Mouse (Mus musculus): ENCODE measurements at regions not wholly inside any gene's neighbourhood (a gene's known extent, or its start where the extent isn't known, plus 50 kb on each side); places are given as distances from the start of the nearest gene placed in this dataset.
"Not testable (repeated sequence)": the region's sequence is repeated elsewhere in the genome, so short reads cannot be mapped to it uniquely, and the experiment has no call there.

- not testable (repeated sequence) for ATAC-seq; H3K9me3 ChIP-seq (ENCODE audit: control insufficient read depth, low read length); H3K36me3 ChIP-seq (ENCODE audit: control insufficient read depth, insufficient read depth, low read length); H3K27ac ChIP-seq (ENCODE audit: low read depth, low read length); H3K27me3 ChIP-seq (replicated peaks; ENCODE audit: control insufficient read depth, insufficient read depth, low read length); H3K4me1 ChIP-seq (ENCODE audit: control insufficient read depth, insufficient read depth, low read depth, low read length); H3K9ac ChIP-seq (ENCODE audit: low read depth, low read length); H3K4me3 ChIP-seq (ENCODE audit: low read length); H3K4me2 ChIP-seq (ENCODE audit: low read length)
- 94% methylated on average over 11 of the region's 11 CpGs for WGBS
These were observed 342.7 kb upstream of the Ngly1 start for GRCm38 (mm10) chr14:15906429-15906828.

- H3K36me3 ChIP-seq (ENCODE audit: control insufficient read depth, insufficient read depth, low read length); H3K9ac ChIP-seq (ENCODE audit: low read depth, low read length); H3K27me3 ChIP-seq (replicated peaks; ENCODE audit: control insufficient read depth, insufficient read depth, low read length); H3K27ac ChIP-seq (ENCODE audit: low read depth, low read length); H3K4me1 ChIP-seq (ENCODE audit: control insufficient read depth, insufficient read depth, low read depth, low read length); H3K4me2 ChIP-seq (ENCODE audit: low read length); H3K9me3 ChIP-seq (ENCODE audit: control insufficient read depth, low read length); H3K4me3 ChIP-seq (ENCODE audit: low read length); ATAC-seq: not testable (repeated sequence)
- 69% methylated on average over 4 of the region's 4 CpGs for WGBS
These were observed 335.9 kb upstream of the Ngly1 start for GRCm38 (mm10) chr14:15913206-15913605.

- WGBS: 91% methylated on average over 3 of the region's 3 CpGs
- no peak for ATAC-seq
- Histone ChIP-seq H3K27ac (ENCODE audit: low read depth, low read length) (no peak overlapping the region), H3K36me3 (ENCODE audit: control insufficient read depth, insufficient read depth, low read length) (no peaks in the 10 kb centered on the region), H3K9me3 (ENCODE audit: control insufficient read depth, low read length) (no peaks in the 10 kb centered on the region), H3K4me3 (ENCODE audit: low read length) (no peak overlapping the region), H3K9ac (ENCODE audit: low read depth, low read length) (no peak overlapping the region), H3K27me3 (replicated peaks; ENCODE audit: control insufficient read depth, insufficient read depth, low read length) (no peaks in the 10 kb centered on the region), H3K4me1 (ENCODE audit: control insufficient read depth, insufficient read depth, low read depth, low read length) (no peaks in the 10 kb centered on the region), H3K4me2 (ENCODE audit: low read length) (no peak overlapping the region)
These were observed 334.9 kb upstream of the Ngly1 start for GRCm38 (mm10) chr14:15914176-15914575.

- not testable (repeated sequence) for H3K27me3 ChIP-seq (replicated peaks; ENCODE audit: control insufficient read depth, insufficient read depth, low read length); H3K27ac ChIP-seq (ENCODE audit: low read depth, low read length); H3K36me3 ChIP-seq (ENCODE audit: control insufficient read depth, insufficient read depth, low read length); H3K9me3 ChIP-seq (ENCODE audit: control insufficient read depth, low read length); H3K4me1 ChIP-seq (ENCODE audit: control insufficient read depth, insufficient read depth, low read depth, low read length); H3K4me3 ChIP-seq (ENCODE audit: low read length); ATAC-seq; H3K4me2 ChIP-seq (ENCODE audit: low read length); H3K9ac ChIP-seq (ENCODE audit: low read depth, low read length)
- 86% methylated on average over 3 of the region's 3 CpGs for WGBS
These were observed 324.4 kb upstream of the Ngly1 start for GRCm38 (mm10) chr14:15924676-15925075.

- no peaks in the 10 kb centered on the region for H3K4me1 ChIP-seq (ENCODE audit: control insufficient read depth, insufficient read depth, low read depth, low read length)
- H3K4me2 ChIP-seq (ENCODE audit: low read length): no peak overlapping the region
- ATAC-seq: no peak
- H3K27me3 ChIP-seq (replicated peaks; ENCODE audit: control insufficient read depth, insufficient read depth, low read length): no peaks in the 10 kb centered on the region
- H3K27ac ChIP-seq (ENCODE audit: low read depth, low read length): no peak overlapping the region
- no peak overlapping the region for H3K9ac ChIP-seq (ENCODE audit: low read depth, low read length)
- no peak overlapping the region for H3K4me3 ChIP-seq (ENCODE audit: low read length)
- no peaks in the 10 kb centered on the region for H3K9me3 ChIP-seq (ENCODE audit: control insufficient read depth, low read length)
- H3K36me3 ChIP-seq (ENCODE audit: control insufficient read depth, insufficient read depth, low read length): no peaks in the 10 kb centered on the region
These were observed 314.4 kb upstream of the Ngly1 start for GRCm38 (mm10) chr14:15934729-15935128.

- Histone ChIP-seq H3K9me3 (ENCODE audit: control insufficient read depth, low read length) (no peaks in the 10 kb centered on the region), H3K27ac (ENCODE audit: low read depth, low read length) (no peak overlapping the region), H3K36me3 (ENCODE audit: control insufficient read depth, insufficient read depth, low read length) (no peaks in the 10 kb centered on the region), H3K9ac (ENCODE audit: low read depth, low read length) (no peak overlapping the region), H3K4me2 (ENCODE audit: low read length) (no peak overlapping the region), H3K4me3 (ENCODE audit: low read length) (no peak overlapping the region), H3K4me1 (ENCODE audit: control insufficient read depth, insufficient read depth, low read depth, low read length) (no peaks in the 10 kb centered on the region), H3K27me3 (replicated peaks; ENCODE audit: control insufficient read depth, insufficient read depth, low read length) (no peaks in the 10 kb centered on the region)
- ATAC-seq: no peak
These were observed 278.8 kb upstream of the Ngly1 start for GRCm38 (mm10) chr14:15970321-15970720.

GRCm38 (mm10) chr14:15970767-15971166 lies 278.3 kb upstream of the Ngly1 start:
- H3K9ac ChIP-seq (ENCODE audit: low read depth, low read length): no peak overlapping the region
- H3K4me1 ChIP-seq (ENCODE audit: control insufficient read depth, insufficient read depth, low read depth, low read length): no peaks in the 10 kb centered on the region
- H3K36me3 ChIP-seq (ENCODE audit: control insufficient read depth, insufficient read depth, low read length): no peaks in the 10 kb centered on the region
- no peak overlapping the region for H3K27ac ChIP-seq (ENCODE audit: low read depth, low read length)
- ATAC-seq: no peak
- H3K9me3 ChIP-seq (ENCODE audit: control insufficient read depth, low read length): no peaks in the 10 kb centered on the region
- no peaks in the 10 kb centered on the region for H3K27me3 ChIP-seq (replicated peaks; ENCODE audit: control insufficient read depth, insufficient read depth, low read length)
- H3K4me2 ChIP-seq (ENCODE audit: low read length): no peak overlapping the region
- no peak overlapping the region for H3K4me3 ChIP-seq (ENCODE audit: low read length)

GRCm38 (mm10) chr14:15971306-15971705 lies 277.8 kb upstream of the Ngly1 start:
- no peaks in the 10 kb centered on the region for H3K4me1 ChIP-seq (ENCODE audit: control insufficient read depth, insufficient read depth, low read depth, low read length)
- H3K9ac ChIP-seq (ENCODE audit: low read depth, low read length): no peak overlapping the region
- H3K4me2 ChIP-seq (ENCODE audit: low read length): no peak overlapping the region
- no peaks in the 10 kb centered on the region for H3K9me3 ChIP-seq (ENCODE audit: control insufficient read depth, low read length)
- H3K4me3 ChIP-seq (ENCODE audit: low read length): no peak overlapping the region
- H3K27me3 ChIP-seq (replicated peaks; ENCODE audit: control insufficient read depth, insufficient read depth, low read length): no peaks in the 10 kb centered on the region
- no peak for ATAC-seq
- H3K36me3 ChIP-seq (ENCODE audit: control insufficient read depth, insufficient read depth, low read length): no peaks in the 10 kb centered on the region
- H3K27ac ChIP-seq (ENCODE audit: low read depth, low read length): no peak overlapping the region

- no peaks in the 10 kb centered on the region for H3K9me3 ChIP-seq (ENCODE audit: control insufficient read depth, low read length)
- H3K9ac ChIP-seq (ENCODE audit: low read depth, low read length): no peak overlapping the region
- no peak overlapping the region for H3K4me2 ChIP-seq (ENCODE audit: low read length)
- H3K4me3 ChIP-seq (ENCODE audit: low read length): no peak overlapping the region
- H3K27me3 ChIP-seq (replicated peaks; ENCODE audit: control insufficient read depth, insufficient read depth, low read length): no peaks in the 10 kb centered on the region
- 95% methylated on average over 1 of the region's 1 CpGs for WGBS
- no peaks in the 10 kb centered on the region for H3K36me3 ChIP-seq (ENCODE audit: control insufficient read depth, insufficient read depth, low read length)
- ATAC-seq: no peak
- no peaks in the 10 kb centered on the region for H3K4me1 ChIP-seq (ENCODE audit: control insufficient read depth, insufficient read depth, low read depth, low read length)
- H3K27ac ChIP-seq (ENCODE audit: low read depth, low read length): no peak overlapping the region
These were observed 271.7 kb upstream of the Ngly1 start for GRCm38 (mm10) chr14:15977366-15977765.

GRCm38 (mm10) chr14:15978329-15978728 lies 270.8 kb upstream of the Ngly1 start:
- Histone ChIP-seq H3K4me3 (ENCODE audit: low read length) (no peak overlapping the region), H3K9me3 (ENCODE audit: control insufficient read depth, low read length) (no peaks in the 10 kb centered on the region), H3K4me1 (ENCODE audit: control insufficient read depth, insufficient read depth, low read depth, low read length) (no peaks in the 10 kb centered on the region), H3K9ac (ENCODE audit: low read depth, low read length) (no peak overlapping the region), H3K27me3 (replicated peaks; ENCODE audit: control insufficient read depth, insufficient read depth, low read length) (no peaks in the 10 kb centered on the region), H3K4me2 (ENCODE audit: low read length) (no peak overlapping the region), H3K36me3 (ENCODE audit: control insufficient read depth, insufficient read depth, low read length) (no peaks in the 10 kb centered on the region), H3K27ac (ENCODE audit: low read depth, low read length) (no peak overlapping the region)
- WGBS: 0% methylated on average over 1 of the region's 1 CpGs
- ATAC-seq: no peak
